Mouse (Mus musculus): ENCODE measurements at regions not wholly inside any gene's neighbourhood (a gene's known extent, or its start where the extent isn't known, plus 50 kb on each side); places are given as distances from the start of the nearest gene placed in this dataset.

- in situ Hi-C loops (cut with MboI; ENCODE audit: low pct_unique_long_range_greater_than_20kb in 1 of 2, low sequenced_read_pairs in 2 of 2, unreplicated experiment in 1 of 2): no loop called here
Observed at GRCm38 (mm10) chr6:127278402-127278801, 126.4 kb upstream of the Ccnd2 start.

- in situ Hi-C loops (cut with MboI; ENCODE audit: low pct_unique_long_range_greater_than_20kb in 1 of 2, low sequenced_read_pairs in 2 of 2, unreplicated experiment in 1 of 2): no loop called here
Observed at GRCm38 (mm10) chr6:127284226-127284625, 132.2 kb upstream of the Ccnd2 start.

GRCm38 (mm10) chr6:127286681-127287476, 134.9 kb upstream of the Ccnd2 start:
- in situ Hi-C loops (cut with MboI; ENCODE audit: low pct_unique_long_range_greater_than_20kb in 1 of 2, low sequenced_read_pairs in 2 of 2, unreplicated experiment in 1 of 2): no loop called here

GRCm38 (mm10) chr6:127288946-127289345, 137.0 kb upstream of the Ccnd2 start:
- in situ Hi-C loops (cut with MboI; ENCODE audit: low pct_unique_long_range_greater_than_20kb in 1 of 2, low sequenced_read_pairs in 2 of 2, unreplicated experiment in 1 of 2): no loop called here

GRCm38 (mm10) chr6:127291937-127292336, 139.9 kb upstream of the Ccnd2 start:
- in situ Hi-C loops (cut with MboI; ENCODE audit: low pct_unique_long_range_greater_than_20kb in 1 of 2, low sequenced_read_pairs in 2 of 2, unreplicated experiment in 1 of 2): no loop called here

GRCm38 (mm10) chr6:127293829-127294228, 141.8 kb upstream of the Ccnd2 start:
- in situ Hi-C loops (cut with MboI; ENCODE audit: low pct_unique_long_range_greater_than_20kb in 1 of 2, low sequenced_read_pairs in 2 of 2, unreplicated experiment in 1 of 2): no loop called here

- in situ Hi-C loops (cut with MboI; ENCODE audit: low pct_unique_long_range_greater_than_20kb in 1 of 2, low sequenced_read_pairs in 2 of 2, unreplicated experiment in 1 of 2): no loop called here
Observed at GRCm38 (mm10) chr6:127298105-127298504, 146.1 kb upstream of the Ccnd2 start.

GRCm38 (mm10) chr6:127311192-127312054, 135.2 kb upstream of the Parp11 start:
- in situ Hi-C loops (cut with MboI; ENCODE audit: low pct_unique_long_range_greater_than_20kb in 1 of 2, low sequenced_read_pairs in 2 of 2, unreplicated experiment in 1 of 2): no loop called here

GRCm38 (mm10) chr6:127317309-127317708, 129.3 kb upstream of the Parp11 start:
- in situ Hi-C loops (cut with MboI; ENCODE audit: low pct_unique_long_range_greater_than_20kb in 1 of 2, low sequenced_read_pairs in 2 of 2, unreplicated experiment in 1 of 2): no loop called here

GRCm38 (mm10) chr6:127318746-127319582, 127.7 kb upstream of the Parp11 start:
- in situ Hi-C loops (cut with MboI; ENCODE audit: low pct_unique_long_range_greater_than_20kb in 1 of 2, low sequenced_read_pairs in 2 of 2, unreplicated experiment in 1 of 2): no loop called here

- in situ Hi-C loops (cut with MboI; ENCODE audit: low pct_unique_long_range_greater_than_20kb in 1 of 2, low sequenced_read_pairs in 2 of 2, unreplicated experiment in 1 of 2): no loop called here
Observed at GRCm38 (mm10) chr6:127320600-127320999, 126.0 kb upstream of the Parp11 start.

GRCm38 (mm10) chr6:127321031-127321430, 125.6 kb upstream of the Parp11 start:
- in situ Hi-C loops (cut with MboI; ENCODE audit: low pct_unique_long_range_greater_than_20kb in 1 of 2, low sequenced_read_pairs in 2 of 2, unreplicated experiment in 1 of 2): no loop called here

- in situ Hi-C loops (cut with MboI; ENCODE audit: low pct_unique_long_range_greater_than_20kb in 1 of 2, low sequenced_read_pairs in 2 of 2, unreplicated experiment in 1 of 2): no loop called here
Observed at GRCm38 (mm10) chr6:127322398-127322797, 124.2 kb upstream of the Parp11 start.

- in situ Hi-C loops (cut with MboI; ENCODE audit: low pct_unique_long_range_greater_than_20kb in 1 of 2, low sequenced_read_pairs in 2 of 2, unreplicated experiment in 1 of 2): no loop called here
Observed at GRCm38 (mm10) chr6:127324984-127325383, 121.7 kb upstream of the Parp11 start.

GRCm38 (mm10) chr6:127325596-127326332, 120.9 kb upstream of the Parp11 start:
- in situ Hi-C loops (cut with MboI; ENCODE audit: low pct_unique_long_range_greater_than_20kb in 1 of 2, low sequenced_read_pairs in 2 of 2, unreplicated experiment in 1 of 2): no loop called here

- in situ Hi-C loops (cut with MboI; ENCODE audit: low pct_unique_long_range_greater_than_20kb in 1 of 2, low sequenced_read_pairs in 2 of 2, unreplicated experiment in 1 of 2): no loop called here
Observed at GRCm38 (mm10) chr6:127326333-127326729, 120.3 kb upstream of the Parp11 start.

GRCm38 (mm10) chr6:127329191-127330014, 117.2 kb upstream of the Parp11 start:
- in situ Hi-C loops (cut with MboI; ENCODE audit: low pct_unique_long_range_greater_than_20kb in 1 of 2, low sequenced_read_pairs in 2 of 2, unreplicated experiment in 1 of 2): no loop called here
